Mouse (Mus musculus) stomach, embryonic 15.5 days (tissue): ENCODE measurements at regions not wholly inside any gene's neighbourhood (a gene's known extent, or its start where the extent isn't known, plus 50 kb on each side); places are given as distances from the start of the nearest gene placed in this dataset.

Experiments
- ATAC-seq: fragments of 200-750 bp; cut with Nextera tagmentation; 2 replicates; pipeline ENCODE4 v1.8.0; 2017; ENCODE audit warnings: low read depth, moderate number of reproducible peaks, moderate TSS enrichment; ENCODE audit not compliant: insufficient read depth, low FRiP score
- H3K27ac ChIP-seq: fragments of 300-500 bp; sonication (generic); 2 replicates; pipeline ENCODE4 v1.5.1; 2015; ENCODE audit warnings: mild to moderate bottlenecking, inconsistent platforms
- H3K27me3 ChIP-seq: fragments of 300-500 bp; sonication (generic); replicated peaks from 2 replicates; pipeline ENCODE4 v1.6.1; 2015; ENCODE audit warnings: inconsistent platforms
- H3K36me3 ChIP-seq: fragments of 300-500 bp; sonication (generic); 2 replicates; pipeline ENCODE4 v1.6.1; 2015; ENCODE audit warnings: inconsistent platforms
- H3K4me1 ChIP-seq: fragments of 300-500 bp; sonication (generic); 2 replicates; pipeline ENCODE4 v1.6.1; 2015; ENCODE audit warnings: inconsistent platforms
- H3K4me2 ChIP-seq: fragments of 300-500 bp; sonication (generic); 2 replicates; pipeline ENCODE4 v1.6.1; 2015; ENCODE audit warnings: mild to moderate bottlenecking, inconsistent platforms
- H3K4me3 ChIP-seq: fragments of 300-500 bp; sonication (generic); replicated peaks from 2 replicates; pipeline ENCODE4 v1.5.1; 2015; ENCODE audit warnings: inconsistent platforms
- H3K9ac ChIP-seq: fragments of 300-500 bp; sonication (generic); 2 replicates; pipeline ENCODE4 v1.6.1; 2015; ENCODE audit warnings: inconsistent platforms
- H3K9me3 ChIP-seq: fragments of 300-500 bp; sonication (generic); 2 replicates; pipeline ENCODE4 v1.6.1; 2016; ENCODE audit warnings: inconsistent platforms
- WGBS: fragments of 180-500 bp; shearing (Covaris S2); methylation state at CpG from one replicate; pipeline ENCODE4 v1.1.7; 2015; 5-methylcytosine and 5-hydroxymethylcytosine counted together

DNA sequence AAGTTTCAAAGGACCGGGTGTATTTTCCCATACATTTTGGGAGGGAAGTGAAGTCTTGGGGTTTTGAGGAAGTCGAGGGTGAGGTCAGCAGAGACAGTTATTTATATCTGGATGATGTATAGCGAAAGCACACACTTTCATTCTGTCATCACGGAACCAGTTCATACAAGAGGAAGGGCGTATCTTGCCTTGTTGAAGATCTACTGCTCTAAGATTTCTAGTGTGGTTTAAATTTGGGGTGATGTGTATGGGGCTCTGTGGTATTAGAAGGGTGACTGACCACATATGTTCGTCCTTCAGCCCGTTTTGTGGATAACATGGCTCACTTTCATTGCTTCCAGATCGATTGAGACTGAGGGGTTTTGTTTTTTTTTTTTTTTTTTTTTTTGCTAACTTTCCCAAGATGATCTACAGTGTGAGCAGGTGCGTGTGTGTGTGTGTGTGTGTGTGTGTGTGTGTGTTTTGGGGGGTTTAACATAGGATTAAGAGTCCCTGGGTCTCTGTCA, 75.1 kb upstream of the Gm9887 start:
- ATAC-seq = no peak
- WGBS = 25% methylated on average over 9 of the region's 9 CpGs
- Histone ChIP-seq H3K4me3 (peak overlapping the region; percentile 22; the same call in 1 of the 2 replicates), H3K9ac (peak overlapping the region; percentile 22; the same call in 1 of the 2 replicates), H3K27me3 (no peaks in the 10 kb centered on the region), H3K36me3 (no peaks in the 10 kb centered on the region), H3K9me3 (no peaks in the 10 kb centered on the region), H3K4me1 (peaks cover 34% of the 10 kb centered on the region), H3K27ac (peak overlapping the region; percentile 89), H3K4me2 (peak overlapping the region; percentile 50)

DNA sequence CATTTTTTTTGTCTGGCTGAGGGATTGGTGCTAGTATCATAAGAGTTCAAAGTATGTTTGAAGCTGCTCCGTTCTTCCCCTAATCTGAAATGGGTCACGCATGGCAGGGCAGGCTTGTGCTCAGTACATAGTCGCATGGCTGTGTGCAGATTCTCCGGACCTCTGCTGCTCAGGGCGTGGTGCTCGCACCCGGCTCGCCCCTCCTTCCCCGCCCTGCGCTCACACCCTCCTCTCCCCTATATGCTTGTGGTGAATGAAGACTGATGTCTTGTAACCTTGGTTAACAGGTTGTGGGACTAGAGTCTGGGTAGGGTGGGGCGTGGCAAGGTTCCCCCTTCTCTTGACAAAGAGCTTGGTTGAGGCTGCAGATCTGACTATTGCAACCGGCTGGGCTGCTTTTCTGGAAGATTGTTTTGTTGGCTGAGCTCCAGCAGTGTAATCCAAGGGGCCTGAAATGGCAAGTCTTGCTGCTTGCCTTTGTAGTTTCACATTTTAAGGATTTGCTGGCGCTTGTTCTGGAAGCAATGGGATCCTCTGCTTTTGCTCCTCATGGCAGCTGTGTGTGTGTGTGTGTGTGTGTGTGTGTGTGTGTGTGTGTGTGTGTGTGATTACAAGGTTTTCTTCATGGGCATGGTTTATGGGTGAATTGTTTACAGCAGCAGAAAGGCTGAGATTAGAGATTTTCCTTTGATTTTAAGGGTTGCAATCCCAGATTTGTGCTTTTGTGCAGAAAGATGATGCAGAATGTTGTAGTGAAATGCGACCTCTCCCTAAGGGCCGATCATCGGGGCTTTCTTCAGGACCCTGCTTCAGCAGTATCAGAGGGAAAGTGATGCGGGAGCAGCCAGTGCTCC, 74.4 kb upstream of the Gm9887 start:
- peaks cover 34% of the 10 kb centered on the region for H3K4me1 ChIP-seq

DNA sequence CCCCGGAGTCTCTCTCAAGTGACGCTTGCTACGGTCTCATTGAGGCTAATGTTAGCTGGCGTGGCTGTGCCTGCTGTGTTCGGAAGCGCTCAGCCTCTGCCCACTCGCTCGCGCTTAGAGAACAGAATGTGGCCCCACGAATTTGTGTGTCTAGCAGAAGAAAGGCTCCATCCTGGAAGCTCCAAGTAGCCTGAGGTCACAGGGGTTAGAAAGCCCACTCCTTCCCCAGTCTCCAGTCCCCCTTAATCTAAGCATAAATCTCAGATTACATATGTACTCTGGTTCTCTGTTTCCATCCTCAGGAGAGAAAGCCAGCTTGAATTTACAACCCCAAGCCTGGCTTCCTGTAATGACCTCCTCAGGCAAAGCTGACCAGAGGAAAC, 73.8 kb upstream of the Gm9887 start:
- ATAC-seq = no peak
- Histone ChIP-seq H3K36me3 (no peaks in the 10 kb centered on the region), H3K9me3 (no peaks in the 10 kb centered on the region), H3K4me3 (no peak overlapping the region; the same call in 1 of the 2 replicates), H3K4me2 (peak overlapping the region; percentile 50), H3K27ac (peak overlapping the region; percentile 89), H3K9ac (no peak overlapping the region), H3K4me1 (peaks cover 30% of the 10 kb centered on the region), H3K27me3 (no peaks in the 10 kb centered on the region)
- WGBS = 32% methylated on average over 10 of the region's 10 CpGs

More for the DNA sequence above, 74.4 kb upstream of the Gm9887 start:
- Histone ChIP-seq H3K4me3 (peak overlapping the region; percentile 22), H3K36me3 (no peaks in the 10 kb centered on the region), H3K4me2 (peak overlapping the region; percentile 50), H3K27me3 (no peaks in the 10 kb centered on the region), H3K9ac (no peak overlapping the region), H3K27ac (peak overlapping the region; percentile 89), H3K9me3 (no peaks in the 10 kb centered on the region)
- peak; percentile 87 for ATAC-seq
- 13% methylated on average over 17 of the region's 17 CpGs for WGBS

DNA sequence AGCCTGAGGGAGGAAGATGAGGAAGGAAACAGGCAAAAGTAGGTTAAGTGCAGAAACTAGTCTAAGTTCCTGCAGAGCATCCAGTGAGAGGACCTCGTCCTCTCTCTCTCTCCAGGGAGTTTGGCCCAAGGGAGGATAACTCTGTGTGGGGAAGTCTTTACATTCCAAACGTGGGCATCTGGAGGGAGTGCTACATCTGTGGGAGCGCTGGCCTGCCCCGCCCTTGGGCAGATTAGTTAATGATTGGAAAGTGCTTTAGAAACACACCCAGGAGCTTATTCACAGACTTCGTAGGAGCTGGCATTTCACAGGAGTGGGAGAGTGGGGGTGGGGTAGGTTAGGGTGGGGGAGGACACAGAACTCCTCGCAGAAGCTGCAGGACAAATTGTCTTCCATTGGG, 70.1 kb upstream of the Gm9887 start:
- no peaks in the 10 kb centered on the region for H3K36me3 ChIP-seq
- peak; percentile 51 for ATAC-seq
- H3K27me3 ChIP-seq = no peaks in the 10 kb centered on the region
- H3K4me2 ChIP-seq = peak overlapping the region; percentile 22; the same call in 1 of the 2 replicates
- WGBS = 23% methylated on average over 6 of the region's 6 CpGs
- no peaks in the 10 kb centered on the region for H3K9me3 ChIP-seq
- H3K4me3 ChIP-seq = no peak overlapping the region
- H3K4me1 ChIP-seq = peaks cover 14% of the 10 kb centered on the region
- no peak overlapping the region for H3K9ac ChIP-seq
- H3K27ac ChIP-seq = peak overlapping the region; percentile 73

DNA sequence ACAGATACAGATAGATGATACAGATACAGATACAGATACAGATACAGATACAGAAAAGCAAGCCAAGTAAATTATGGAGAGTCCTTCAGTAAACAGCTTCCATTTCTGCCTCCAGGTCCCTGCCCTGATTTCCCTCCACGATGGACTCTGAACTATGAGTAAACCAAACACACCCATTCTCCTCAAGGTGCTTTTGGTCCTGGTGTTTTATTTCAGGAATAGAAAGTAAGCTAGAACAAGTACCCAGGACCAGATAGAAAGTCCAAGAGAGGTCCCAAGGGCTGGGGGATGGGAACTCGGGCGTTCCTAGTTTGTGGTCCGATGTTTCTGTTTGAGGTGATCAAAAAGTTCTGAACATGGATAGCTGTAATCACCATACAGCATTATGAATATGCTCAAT, 69.5 kb upstream of the Gm9887 start:
- no peak overlapping the region for H3K9ac ChIP-seq
- H3K36me3 ChIP-seq = no peaks in the 10 kb centered on the region
- 71% methylated on average over 4 of the region's 4 CpGs for WGBS
- peak overlapping the region; percentile 73; the same call in 1 of the 2 replicates for H3K27ac ChIP-seq
- H3K4me1 ChIP-seq = peaks cover 9% of the 10 kb centered on the region
- H3K4me3 ChIP-seq = no peak overlapping the region
- no peaks in the 10 kb centered on the region for H3K9me3 ChIP-seq
- ATAC-seq = peak; percentile 20; the same call in 1 of the 2 replicates
- peak overlapping the region; percentile 22 for H3K4me2 ChIP-seq
- no peaks in the 10 kb centered on the region for H3K27me3 ChIP-seq

DNA sequence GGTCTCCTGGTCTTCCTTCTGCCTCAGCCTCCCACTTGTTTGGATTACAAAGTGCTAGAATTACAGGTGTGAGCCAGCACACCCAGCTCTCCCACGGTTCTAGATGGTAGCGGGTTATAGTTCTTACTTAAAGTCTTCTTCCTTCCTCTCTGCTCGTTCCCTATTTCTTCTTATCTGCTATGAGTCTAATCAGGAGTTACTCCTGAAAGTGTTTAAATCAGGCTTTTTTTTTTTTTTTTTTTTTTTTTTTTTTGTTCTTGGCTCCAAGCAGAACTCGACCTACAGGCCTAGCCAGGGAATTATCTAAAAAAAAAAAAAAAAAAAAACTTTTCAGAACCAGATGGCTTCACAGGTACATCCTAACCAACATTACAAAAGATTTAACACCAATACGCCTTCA, 66.0 kb upstream of the Gm9887 start:
- ATAC-seq = no peak
- Histone ChIP-seq H3K36me3 (no peaks in the 10 kb centered on the region), H3K9ac (no peak overlapping the region), H3K9me3 (no peaks in the 10 kb centered on the region), H3K27ac (peak overlapping the region; percentile 70; the same call in 1 of the 2 replicates), H3K4me3 (no peak overlapping the region), H3K27me3 (no peaks in the 10 kb centered on the region), H3K4me1 (peaks cover 4% of the 10 kb centered on the region; the same call in 1 of the 2 replicates), H3K4me2 (no peak overlapping the region)
- WGBS = 66% methylated on average over 5 of the region's 5 CpGs

DNA sequence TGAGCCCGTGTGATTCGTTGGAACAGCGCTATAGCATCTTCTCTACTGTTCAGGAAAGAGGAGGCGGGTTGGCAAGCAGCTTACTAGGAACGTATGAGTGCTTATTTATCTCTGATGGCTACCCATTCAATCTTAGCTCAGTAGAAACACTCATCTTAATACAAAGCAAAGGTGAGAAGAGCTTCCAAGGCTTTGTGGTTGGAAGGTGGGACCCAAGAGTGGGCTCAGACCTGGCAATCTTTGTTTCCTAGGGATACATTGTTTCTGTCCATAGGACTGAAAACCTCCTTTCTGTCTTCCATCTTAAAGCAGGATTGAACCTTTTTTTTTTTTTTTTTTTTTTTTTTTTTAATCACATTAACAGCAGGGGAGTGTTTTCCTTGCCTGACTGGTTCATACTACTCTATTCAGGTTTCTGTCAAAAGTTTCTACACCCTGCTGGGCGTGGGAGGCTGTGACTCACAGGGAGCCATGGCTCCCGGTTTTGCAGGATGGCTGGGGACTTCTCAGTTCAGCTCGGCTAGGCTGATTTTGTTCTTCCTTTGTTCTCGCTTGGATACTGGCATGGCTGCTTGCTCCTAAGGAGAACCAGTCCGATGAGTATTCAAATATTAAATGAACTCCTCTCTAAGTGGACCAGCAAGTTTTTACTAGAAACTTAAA, 64.7 kb upstream of the Gm9887 start:
- Histone ChIP-seq H3K9ac (no peak overlapping the region), H3K4me2 (no peak overlapping the region), H3K27ac (peak overlapping the region; percentile 70), H3K27me3 (no peaks in the 10 kb centered on the region), H3K4me1 (peaks cover 7% of the 10 kb centered on the region), H3K36me3 (no peaks in the 10 kb centered on the region), H3K4me3 (no peak overlapping the region), H3K9me3 (no peaks in the 10 kb centered on the region)
- ATAC-seq = peak; percentile 76
- WGBS = 53% methylated on average over 10 of the region's 10 CpGs

DNA sequence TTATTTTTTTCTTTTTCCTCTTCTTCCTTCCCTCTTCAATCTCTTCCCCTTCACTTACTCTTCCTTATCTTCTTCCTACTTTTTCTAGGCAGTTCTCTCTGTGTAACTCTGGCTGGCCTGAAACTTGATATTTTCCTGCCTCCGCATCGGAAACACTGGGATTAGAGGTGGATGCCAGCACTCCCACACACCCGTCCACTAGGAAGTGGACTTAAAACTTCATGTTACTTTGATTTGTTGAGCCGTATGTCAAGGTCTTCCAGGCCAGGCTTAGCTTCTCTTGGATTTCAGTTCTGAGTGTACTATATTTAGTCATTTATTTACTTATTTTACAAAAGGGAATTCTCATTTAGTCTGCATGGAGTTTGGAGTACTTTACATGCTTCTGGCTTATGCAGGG, 62.1 kb upstream of the Gm9887 start:
- Histone ChIP-seq H3K9ac (no peak overlapping the region), H3K4me3 (no peak overlapping the region), H3K27ac (peak overlapping the region; percentile 74), H3K4me1 (peaks cover 10% of the 10 kb centered on the region), H3K36me3 (no peaks in the 10 kb centered on the region), H3K9me3 (no peaks in the 10 kb centered on the region), H3K4me2 (no peak overlapping the region), H3K27me3 (no peaks in the 10 kb centered on the region)
- WGBS = 34% methylated on average over 4 of the region's 4 CpGs
- no peak for ATAC-seq

DNA sequence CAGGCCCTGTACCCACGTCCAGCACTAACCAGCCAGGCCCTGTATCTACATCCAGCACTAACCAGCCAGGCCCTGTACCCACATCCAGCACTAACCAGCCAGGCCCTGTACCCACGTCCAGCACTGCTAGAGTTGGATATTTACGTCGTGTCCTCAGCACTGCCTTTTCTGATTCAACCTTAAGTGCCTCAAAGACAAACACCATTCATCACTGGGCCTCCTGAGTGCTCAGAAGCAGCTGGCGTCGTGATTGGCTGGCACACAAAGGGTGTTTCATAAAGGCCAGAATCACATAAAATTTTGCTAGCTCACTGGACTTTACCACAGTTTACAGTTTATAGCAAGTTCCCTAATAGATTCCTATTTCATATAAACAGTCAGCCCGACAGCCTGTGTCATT, 59.8 kb upstream of the Gm9887 start:
- no peaks in the 10 kb centered on the region for H3K27me3 ChIP-seq
- no peak overlapping the region for H3K9ac ChIP-seq
- H3K4me3 ChIP-seq = no peak overlapping the region
- no peak overlapping the region for H3K4me2 ChIP-seq
- peaks cover 10% of the 10 kb centered on the region for H3K4me1 ChIP-seq
- no peaks in the 10 kb centered on the region for H3K36me3 ChIP-seq
- 21% methylated on average over 7 of the region's 7 CpGs for WGBS
- peak overlapping the region; percentile 63 for H3K27ac ChIP-seq
- ATAC-seq = no peak
- H3K9me3 ChIP-seq = no peaks in the 10 kb centered on the region

DNA sequence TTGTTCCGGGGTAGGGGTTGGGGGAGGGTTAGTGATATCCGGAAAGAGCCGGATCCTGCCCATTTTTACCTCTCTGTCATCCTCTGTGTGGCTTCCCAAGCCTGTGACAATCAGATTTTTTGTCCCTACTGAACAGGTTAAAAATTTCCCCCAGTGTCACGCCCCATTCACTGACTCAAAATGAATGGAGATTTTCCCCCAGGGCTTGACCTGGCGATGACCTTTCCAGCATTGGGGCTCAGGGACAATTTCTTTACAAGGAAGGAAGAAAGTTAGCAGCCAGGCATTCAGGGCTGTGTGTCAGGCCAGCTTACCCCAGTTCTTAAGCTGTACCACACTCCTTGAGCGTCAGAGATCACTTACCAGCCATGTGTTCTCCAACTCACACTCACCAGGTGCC, 55.9 kb upstream of the Gm9887 start:
- ATAC-seq = no peak
- no peaks in the 10 kb centered on the region for H3K27me3 ChIP-seq
- 70% methylated on average over 6 of the region's 6 CpGs for WGBS
- H3K4me3 ChIP-seq = no peak overlapping the region
- H3K9me3 ChIP-seq = no peaks in the 10 kb centered on the region
- H3K9ac ChIP-seq = no peak overlapping the region
- no peaks in the 10 kb centered on the region for H3K36me3 ChIP-seq
- no peak overlapping the region for H3K27ac ChIP-seq
- peaks cover 6% of the 10 kb centered on the region for H3K4me1 ChIP-seq
- no peak overlapping the region for H3K4me2 ChIP-seq

DNA sequence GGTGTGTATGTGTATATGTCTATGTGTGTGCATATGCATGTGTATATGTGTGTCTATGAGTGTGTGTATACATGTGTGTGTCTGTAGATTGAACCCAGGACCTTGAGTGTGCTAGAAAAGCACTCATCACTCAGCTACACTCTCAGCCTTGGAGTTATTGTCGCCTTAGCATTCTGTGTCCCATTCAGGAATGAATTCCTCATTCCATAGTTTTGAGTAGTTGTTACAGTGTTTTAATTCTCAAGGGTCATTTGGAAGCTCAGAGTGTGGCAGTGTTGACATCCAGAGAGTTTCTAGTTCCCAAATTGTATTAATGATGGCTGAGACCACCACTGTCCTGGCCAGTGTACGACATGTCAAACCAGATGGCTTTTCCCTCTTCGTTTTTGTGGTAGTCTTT, 53.4 kb upstream of the Gm9887 start:
- Histone ChIP-seq H3K4me1 (no peaks in the 10 kb centered on the region; the same call in 1 of the 2 replicates), H3K27me3 (no peaks in the 10 kb centered on the region), H3K9ac (no peak overlapping the region), H3K27ac (no peak overlapping the region), H3K4me2 (no peak overlapping the region), H3K9me3 (no peaks in the 10 kb centered on the region), H3K36me3 (no peaks in the 10 kb centered on the region), H3K4me3 (no peak overlapping the region)
- no peak for ATAC-seq
- WGBS = 77% methylated on average over 3 of the region's 3 CpGs

DNA sequence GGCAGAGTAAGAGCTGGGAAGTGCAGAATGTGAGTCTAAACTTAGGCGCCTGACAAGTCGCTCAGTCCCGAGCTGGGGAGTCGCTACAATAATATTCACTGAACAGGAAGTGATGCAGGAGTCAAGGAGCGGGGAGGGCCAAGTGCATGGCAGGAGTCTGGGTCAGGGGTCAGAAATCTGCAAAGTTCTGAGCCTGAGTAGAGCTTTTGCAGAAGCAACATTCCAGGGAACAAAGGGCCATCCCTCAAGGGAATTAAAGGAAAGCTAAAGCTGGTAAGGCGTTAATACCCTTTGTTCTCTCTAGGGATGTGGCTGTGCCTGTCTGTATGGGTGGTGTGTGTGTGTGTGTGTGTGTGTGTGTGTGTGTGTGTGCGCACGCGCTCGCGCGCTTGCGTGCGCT, 52.7 kb upstream of the Gm9887 start:
- WGBS = 60% methylated on average over 14 of the region's 14 CpGs
- ATAC-seq = peak; percentile 28; the same call in 1 of the 2 replicates
- Histone ChIP-seq H3K36me3 (no peaks in the 10 kb centered on the region), H3K9ac (no peak overlapping the region), H3K4me3 (no peak overlapping the region), H3K27me3 (no peaks in the 10 kb centered on the region), H3K9me3 (no peaks in the 10 kb centered on the region), H3K4me1 (no peaks in the 10 kb centered on the region; the same call in 1 of the 2 replicates), H3K27ac (0 out of 2 replicates have a peak overlapping the region, but pooled peaks have one; percentile 28), H3K4me2 (no peak overlapping the region)
